Mouse (Mus musculus): ENCODE data around the gene Kat6b.

The Kat6b gene

GRCm38 (mm10) chr14:21558440-21559131 lies 77.4 kb downstream of the Kat6b start:
- no peak for DNase-seq (ENCODE audit: low spot score in 2 of 2)

- DNase-seq (ENCODE audit: low spot score in 2 of 2) = no peak
Observed at GRCm38 (mm10) chr14:21559447-21559846, 78.2 kb downstream of the Kat6b start.

GRCm38 (mm10) chr14:21560481-21561209 lies 79.4 kb downstream of the Kat6b start:
- DNase-seq (ENCODE audit: low spot score in 2 of 2) = no peak

GRCm38 (mm10) chr14:21561396-21562065 lies 80.3 kb downstream of the Kat6b start:
- no peak for DNase-seq (ENCODE audit: low spot score in 2 of 2)

- no peak for DNase-seq (ENCODE audit: low spot score in 2 of 2)
Observed at GRCm38 (mm10) chr14:21563584-21564118, 82.4 kb downstream of the Kat6b start.

- no peak for DNase-seq (ENCODE audit: low spot score in 2 of 2)
Observed at GRCm38 (mm10) chr14:21565541-21566353, 84.5 kb downstream of the Kat6b start.

- no peak for DNase-seq (ENCODE audit: low spot score in 2 of 2)
Observed at GRCm38 (mm10) chr14:21567293-21567984, 86.2 kb downstream of the Kat6b start.

GRCm38 (mm10) chr14:21568821-21569220 lies 87.6 kb downstream of the Kat6b start:
- DNase-seq (ENCODE audit: low spot score in 2 of 2) = no peak

- no peak for DNase-seq (ENCODE audit: low spot score in 2 of 2)
Observed at GRCm38 (mm10) chr14:21574686-21575309, 93.6 kb downstream of the Kat6b start.

GRCm38 (mm10) chr14:21576867-21577266 lies 95.6 kb downstream of the Kat6b start:
- no peak for DNase-seq (ENCODE audit: low spot score in 2 of 2)

- DNase-seq (ENCODE audit: low spot score in 2 of 2) = no peak
Observed at GRCm38 (mm10) chr14:21581198-21581597, 100.0 kb downstream of the Kat6b start.

GRCm38 (mm10) chr14:21582301-21582700 lies 101.1 kb downstream of the Kat6b start:
- DNase-seq (ENCODE audit: low spot score in 2 of 2) = peak; percentile 58 to 59

- no peak for DNase-seq (ENCODE audit: low spot score in 2 of 2)
Observed at GRCm38 (mm10) chr14:21583051-21583450, 101.8 kb downstream of the Kat6b start.

- no peak for DNase-seq (ENCODE audit: low spot score in 2 of 2)
Observed at GRCm38 (mm10) chr14:21583868-21584267, 102.6 kb downstream of the Kat6b start.

- DNase-seq (ENCODE audit: low spot score in 2 of 2) = no peak
Observed at GRCm38 (mm10) chr14:21584468-21585135, 103.4 kb downstream of the Kat6b start.

GRCm38 (mm10) chr14:21585491-21586251 lies 104.4 kb downstream of the Kat6b start:
- DNase-seq (ENCODE audit: low spot score in 2 of 2) = no peak

GRCm38 (mm10) chr14:21586481-21587118 lies 105.4 kb downstream of the Kat6b start:
- DNase-seq (ENCODE audit: low spot score in 2 of 2) = no peak

GRCm38 (mm10) chr14:21587931-21588330 lies 106.7 kb downstream of the Kat6b start:
- no peak for DNase-seq (ENCODE audit: low spot score in 2 of 2)

- no peak for DNase-seq (ENCODE audit: low spot score in 2 of 2)
Observed at GRCm38 (mm10) chr14:21589620-21590019, 108.4 kb downstream of the Kat6b start.
